8 mouse cellular contexts compared by ENCODE assay signal in the genomic region with DNA sequence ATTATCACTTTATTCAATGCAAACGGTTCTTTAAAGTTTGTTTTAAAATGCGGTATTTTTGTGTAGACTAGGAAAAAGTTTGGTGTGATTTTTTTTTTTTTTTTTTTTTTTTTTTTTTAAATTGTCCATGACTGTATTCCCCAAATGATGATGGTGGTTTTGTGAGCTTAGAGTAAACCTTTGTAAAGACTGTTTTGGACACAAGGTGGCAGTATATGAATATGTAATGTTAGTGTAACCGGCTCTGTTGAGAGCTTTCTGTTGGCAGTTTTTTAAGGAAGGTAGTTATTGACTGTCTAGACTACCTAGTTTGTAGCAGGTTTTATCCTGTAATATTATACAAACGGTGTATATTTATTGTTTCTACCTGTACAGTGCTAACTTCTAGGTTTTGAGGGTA. TPM values are rescaled to one million over a fixed set of nuclear protein-coding genes. Genes with fewer than 3 reads are reported as not detected.
DNase-seq lines count a peak whose midpoint lies in the region; ATAC-seq lines count a peak whose summit lies in the region.

No protein-coding gene starts in this region.

- peak; percentile 99 for ATAC-seq in common myeloid progenitor, adult 5-6 weeks (replicated peaks; ENCODE audit: low read depth, poor library complexity, severe bottlenecking)

- peak; percentile 10 for DNase-seq in adrenal gland, adult 2 months
- DNase-seq in adrenal gland, adult 18-20 months (ENCODE audit: low spot score in 2 of 2): no peak
- peak; percentile 35 to 46 for DNase-seq in left cerebral cortex, adult 9 months (ENCODE audit: low spot score in 2 of 2)
- no peak for DNase-seq in left cerebral cortex, postnatal 4 days
- peak; percentile 89 for DNase-seq in induced T-regulatory cell, adult 2 months (ENCODE audit: low read depth)
- peak; percentile 71 for DNase-seq in mesoderm, embryonic 11.5 days (ENCODE audit: low read depth, low spot score)
- no peak for DNase-seq in right cerebral cortex, postnatal 10 days (ENCODE audit: low spot score in 2 of 2)

- intact Hi-C loops in left cerebral cortex, postnatal 4 days (cut with DNase I): loop anchor here (5.0 to 10.0 kb wide), 3 partner anchors 204 to 574 kb away; no protein-coding TSS in a partner anchor

RNA-seq across cellular contexts. Expression of a gene that starts 26.5 kb away (rescaled TPM):
- 10 to 100 TPM; 20.5 to 23.7 TPM for total RNA-seq in adrenal gland, adult 2 months (2021)
- 1.2 and 1.9 TPM in 2 replicates for polyA plus RNA-seq in adrenal gland, adult 2 months (2012; rRNA removed)
- total RNA-seq in adrenal gland, adult 18-20 months (2021): 10 to 100 TPM; 18.8 to 26.6 TPM
- total RNA-seq in left cerebral cortex, postnatal 4 days (2021): 10 to 100 TPM; 26.0 to 28.2 TPM
- total RNA-seq in common myeloid progenitor, adult 5-6 weeks (2017): 194 and 202 TPM in 2 replicates

RNA-seq across cellular contexts. Expression of a gene that starts 26.7 kb away (rescaled TPM):
- total RNA-seq in adrenal gland, adult 2 months (2021): 10 to 100 TPM; 11.3 to 18.1 TPM
- 0.48 and 0.51 TPM in 2 replicates for polyA plus RNA-seq in adrenal gland, adult 2 months (2012; rRNA removed)
- 10 to 100 TPM; 13.1 to 13.2 TPM for total RNA-seq in adrenal gland, adult 18-20 months (2021)
- 10 to 100 TPM; 41.9 to 47.0 TPM for total RNA-seq in left cerebral cortex, postnatal 4 days (2021)
- total RNA-seq in common myeloid progenitor, adult 5-6 weeks (2017): 6.7 and 7.4 TPM in 2 replicates

Comparison
In these comparisons a context has a peak if more than half of its experiments do, and no peak if none do; other contexts are left out.
1. DNase-seq: peak in adrenal gland, adult 2 months (single experiment), left cerebral cortex, adult 9 months (2 of 2), induced T-regulatory cell, adult 2 months (single experiment) and mesoderm, embryonic 11.5 days (single experiment); none in adrenal gland, adult 18-20 months (0 of 2), left cerebral cortex, postnatal 4 days (single experiment) and right cerebral cortex, postnatal 10 days (0 of 2).